8 mouse cellular contexts compared by ENCODE assay signal in the genomic region with DNA sequence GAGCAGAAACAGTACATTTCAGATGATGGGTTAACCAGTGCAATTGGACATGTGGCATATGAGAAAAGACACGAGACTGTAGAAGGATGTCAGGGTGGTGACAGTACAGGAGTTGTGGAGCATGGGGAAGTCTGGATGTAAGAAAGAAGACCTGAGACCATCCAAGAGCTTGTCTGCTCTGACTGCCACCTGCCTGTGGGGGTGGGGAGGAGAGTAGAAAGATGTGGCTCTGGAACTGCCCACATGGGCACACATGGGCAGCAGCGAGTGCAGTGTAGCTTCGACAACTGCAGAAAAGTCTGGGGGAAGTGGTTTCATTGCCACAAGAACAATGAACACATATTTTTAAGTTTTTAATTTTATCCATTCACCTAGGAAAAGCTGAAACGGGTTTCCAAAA. TPM values are rescaled to one million over a fixed set of nuclear protein-coding genes. Genes with fewer than 3 reads are reported as not detected.
DNase-seq lines count a peak whose midpoint lies in the region; ATAC-seq and TF ChIP-seq lines count a peak whose summit lies in the region.

No protein-coding gene starts in this region.

- intact Hi-C loops in left cerebral cortex, postnatal 4 days (cut with DNase I): loop anchor here (10.0 kb wide), 1 partner anchor 53 kb away; no protein-coding TSS in a partner anchor
- intact Hi-C loops in left cerebral cortex, postnatal 36 days (cut with DNase I): loop anchor here (5.0 kb wide), 1 partner anchor 55 kb away; no protein-coding TSS in a partner anchor
- intact Hi-C loops in gastrocnemius, postnatal 36 days (cut with DNase I): no loop called here

- H3K27ac ChIP-seq in hindbrain, embryonic 15.5 days (replicated peaks): peak overlapping the region; percentile 95
- peak overlapping the region; percentile 89 for H3K27ac ChIP-seq in midbrain, postnatal 0 days (ENCODE audit: low read depth, low read length)

- peak overlapping the region; percentile 84 for H3K9ac ChIP-seq in hindbrain, embryonic 15.5 days
- H3K9ac ChIP-seq in midbrain, postnatal 0 days (replicated peaks; ENCODE audit: low read length, poor library complexity, severe bottlenecking): peak overlapping the region; percentile 81

- no peaks in the 10 kb centered on the region for H3K36me3 ChIP-seq in hindbrain, embryonic 15.5 days
- H3K36me3 ChIP-seq in midbrain, postnatal 0 days (ENCODE audit: insufficient read depth, low read length): no peaks in the 10 kb centered on the region

- H3K4me1 ChIP-seq in hindbrain, embryonic 15.5 days (replicated peaks): peaks cover 67% of the 10 kb centered on the region
- peaks cover 26% of the 10 kb centered on the region for H3K4me1 ChIP-seq in midbrain, postnatal 0 days (ENCODE audit: insufficient read depth, low read length)

- 7% methylated on average over 4 of the region's 4 CpGs for WGBS in hindbrain, embryonic 15.5 days
- WGBS in midbrain, postnatal 0 days: 9% methylated on average over 4 of the region's 4 CpGs

- DNase-seq in left cerebral cortex, postnatal 4 days: peak; percentile 45
- no peak for DNase-seq in left cerebral cortex, postnatal 36 days (ENCODE audit: low spot score in 2 of 2)
- peak; percentile 51 for DNase-seq in midbrain, postnatal 0 days (ENCODE audit: low spot score)
- no peak for DNase-seq in gastrocnemius, postnatal 36 days
- no peak for DNase-seq in right cerebral cortex, postnatal 36 days (ENCODE audit: low spot score in 2 of 2)
- no peak for DNase-seq in right cerebral cortex, adult 2 months (ENCODE audit: low spot score in 2 of 2)

- ATAC-seq in common myeloid progenitor, adult 5-6 weeks (replicated peaks; ENCODE audit: low read depth, poor library complexity, severe bottlenecking): 0 out of 2 replicates have a peak, but pooled peaks have one; percentile 16
- ATAC-seq in hindbrain, embryonic 15.5 days (ENCODE audit: low FRiP score, low read depth): no peak
- ATAC-seq in midbrain, postnatal 0 days (ENCODE audit: low FRiP score): no peak

- H3K9me3 ChIP-seq in hindbrain, embryonic 15.5 days: no peaks in the 10 kb centered on the region
- H3K9me3 ChIP-seq in midbrain, postnatal 0 days (ENCODE audit: low read length): no peaks in the 10 kb centered on the region

- H3K4me2 ChIP-seq in hindbrain, embryonic 15.5 days: peak overlapping the region; percentile 73
- peak overlapping the region; percentile 79 for H3K4me2 ChIP-seq in midbrain, postnatal 0 days (ENCODE audit: low read depth, low read length, poor library complexity, severe bottlenecking)

- peak overlapping the region; percentile 80 for H3K4me3 ChIP-seq in hindbrain, embryonic 15.5 days
- peak overlapping the region; percentile 77 for H3K4me3 ChIP-seq in midbrain, postnatal 0 days (ENCODE audit: low read depth, low read length)

- TF ChIP-seq CTCF in midbrain, postnatal 0 days (IDR thresholded peaks at IDR 0.05): peak; percentile 37

- H3K27me3 ChIP-seq in hindbrain, embryonic 15.5 days: no peaks in the 10 kb centered on the region
- H3K27me3 ChIP-seq in midbrain, postnatal 0 days (ENCODE audit: insufficient read depth, low read length): no peaks in the 10 kb centered on the region

RNA-seq across cellular contexts. Expression of a gene that starts 10.7 kb away (rescaled TPM):
- total RNA-seq in left cerebral cortex, postnatal 4 days (2021): 10 to 100 TPM; 31.4 to 33.9 TPM
- 10 to 100 TPM; 16.9 to 19.1 TPM for total RNA-seq in left cerebral cortex, postnatal 36 days (2021)
- 4.8 and 6.3 TPM in 2 replicates for total RNA-seq in common myeloid progenitor, adult 5-6 weeks (2017)
- polyA plus RNA-seq in hindbrain, embryonic 15.5 days (2015; fragmentation: Nextera tagmentation; extraction: Ambion mirVana): 22.7 and 25.7 TPM in 2 replicates
- total RNA-seq in midbrain, postnatal 0 days (2014; rRNA removed): 40.3 and 43.7 TPM in 2 replicates
- polyA plus RNA-seq in midbrain, postnatal 0 days (2015; fragmentation: Nextera tagmentation; extraction: Ambion mirVana): 26.3 and 29.2 TPM in 2 replicates
- total RNA-seq in gastrocnemius, postnatal 36 days (2021): 1 to 10 TPM; 1.6 TPM

RNA-seq across cellular contexts. Expression of a gene that starts 35.2 kb away (rescaled TPM):
- total RNA-seq in left cerebral cortex, postnatal 4 days (2021): 10 to 100 TPM; 14.2 to 16.4 TPM
- 10 to 100 TPM; 21.7 to 21.8 TPM for total RNA-seq in left cerebral cortex, postnatal 36 days (2021)
- total RNA-seq in common myeloid progenitor, adult 5-6 weeks (2017): 35.9 and 42.2 TPM in 2 replicates
- polyA plus RNA-seq in hindbrain, embryonic 15.5 days (2015; fragmentation: Nextera tagmentation; extraction: Ambion mirVana): 36.4 and 38.3 TPM in 2 replicates
- 15.2 and 22.3 TPM in 2 replicates for total RNA-seq in midbrain, postnatal 0 days (2014; rRNA removed)
- polyA plus RNA-seq in midbrain, postnatal 0 days (2015; fragmentation: Nextera tagmentation; extraction: Ambion mirVana): 30.6 and 33.7 TPM in 2 replicates
- 1 to 10 TPM; 4.9 to 8.2 TPM for total RNA-seq in gastrocnemius, postnatal 36 days (2021)

RNA-seq across cellular contexts. Expression of a gene that starts 35.3 kb away (rescaled TPM):
- total RNA-seq in left cerebral cortex, postnatal 4 days (2021): 1 to 10 TPM; 4.6 to 5.1 TPM
- total RNA-seq in left cerebral cortex, postnatal 36 days (2021): 1 to 10 TPM; 6.0 to 6.6 TPM
- 0.97 and 2.2 TPM in 2 replicates for total RNA-seq in common myeloid progenitor, adult 5-6 weeks (2017)
- polyA plus RNA-seq in hindbrain, embryonic 15.5 days (2015; fragmentation: Nextera tagmentation; extraction: Ambion mirVana): 4.5 and 4.6 TPM in 2 replicates
- total RNA-seq in midbrain, postnatal 0 days (2014; rRNA removed): 5.9 and 7.4 TPM in 2 replicates
- 2.5 and 2.8 TPM in 2 replicates for polyA plus RNA-seq in midbrain, postnatal 0 days (2015; fragmentation: Nextera tagmentation; extraction: Ambion mirVana)
- total RNA-seq in gastrocnemius, postnatal 36 days (2021): under 1 TPM; 0.69 to 0.79 TPM

RNA-seq across cellular contexts. Expression of a gene that starts 48.8 kb away (rescaled TPM):
- 1 to 10 TPM; 1.1 to 2.2 TPM for total RNA-seq in left cerebral cortex, postnatal 4 days (2021)
- 1 to 10 TPM; 1.7 to 1.8 TPM for total RNA-seq in left cerebral cortex, postnatal 36 days (2021)
- total RNA-seq in common myeloid progenitor, adult 5-6 weeks (2017): 0.29 TPM in 1 of 2 replicates, not detected in the other
- 1.9 and 2.5 TPM in 2 replicates for polyA plus RNA-seq in hindbrain, embryonic 15.5 days (2015; fragmentation: Nextera tagmentation; extraction: Ambion mirVana)
- 1.2 and 1.6 TPM in 2 replicates for total RNA-seq in midbrain, postnatal 0 days (2014; rRNA removed)
- 2.4 and 3.2 TPM in 2 replicates for polyA plus RNA-seq in midbrain, postnatal 0 days (2015; fragmentation: Nextera tagmentation; extraction: Ambion mirVana)
- total RNA-seq in gastrocnemius, postnatal 36 days (2021): under 1 TPM; 0.17 to 0.33 TPM

Comparison
In these comparisons a context has a peak if more than half of its experiments do, and no peak if none do; other contexts are left out.
1. DNase-seq: peak in left cerebral cortex, postnatal 4 days (single experiment) and midbrain, postnatal 0 days (single experiment); none in left cerebral cortex, postnatal 36 days (0 of 2), gastrocnemius, postnatal 36 days (0 of 2), right cerebral cortex, postnatal 36 days (0 of 2) and right cerebral cortex, adult 2 months (0 of 2).